Mouse (Mus musculus) olfactory bulb, adult 2 months (tissue): ENCODE data around the gene Olfr2.

ENCODE experiments used
- CTCF ChIP-seq: fragments of 200-500 bp; IDR thresholded peaks from 2 replicates; pipeline ENCODE4 v1.5.1; 2012; ENCODE audit warnings: low read depth, mild to moderate bottlenecking, low read length, moderate library complexity; ENCODE audit not compliant: insufficient read depth
- POLR2A ChIP-seq: fragments of 200-500 bp; IDR thresholded peaks from 2 replicates; pipeline ENCODE4 v1.6.1; 2012; ENCODE audit warnings: mild to moderate bottlenecking, low read depth, low read length, moderate library complexity; ENCODE audit not compliant: insufficient read depth

DNA sequence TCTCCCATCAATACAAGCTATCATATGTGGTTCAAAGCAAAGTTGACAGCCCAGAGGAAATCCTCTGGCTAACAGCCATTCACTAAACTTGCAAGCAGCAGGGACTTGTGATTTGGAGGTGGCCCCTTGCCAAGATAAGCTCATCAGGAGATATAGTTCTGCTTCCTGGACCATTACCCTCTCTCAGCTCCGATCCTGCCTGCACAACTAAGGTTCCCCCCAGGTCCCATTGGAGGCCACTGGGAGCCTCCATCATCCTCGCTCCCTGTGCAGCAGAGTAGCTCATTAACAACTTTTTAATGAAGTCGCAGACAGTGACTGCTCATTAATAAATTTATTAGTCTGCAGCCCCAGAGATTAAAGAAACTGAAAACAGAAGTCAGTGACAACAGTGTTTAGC is 41.7 kb upstream of the Olfr2 start:
- TF ChIP-seq CTCF, result no peak
- TF ChIP-seq POLR2A, result no peak
